Mouse (Mus musculus): ENCODE results near the gene Ccnl2.

DNA sequence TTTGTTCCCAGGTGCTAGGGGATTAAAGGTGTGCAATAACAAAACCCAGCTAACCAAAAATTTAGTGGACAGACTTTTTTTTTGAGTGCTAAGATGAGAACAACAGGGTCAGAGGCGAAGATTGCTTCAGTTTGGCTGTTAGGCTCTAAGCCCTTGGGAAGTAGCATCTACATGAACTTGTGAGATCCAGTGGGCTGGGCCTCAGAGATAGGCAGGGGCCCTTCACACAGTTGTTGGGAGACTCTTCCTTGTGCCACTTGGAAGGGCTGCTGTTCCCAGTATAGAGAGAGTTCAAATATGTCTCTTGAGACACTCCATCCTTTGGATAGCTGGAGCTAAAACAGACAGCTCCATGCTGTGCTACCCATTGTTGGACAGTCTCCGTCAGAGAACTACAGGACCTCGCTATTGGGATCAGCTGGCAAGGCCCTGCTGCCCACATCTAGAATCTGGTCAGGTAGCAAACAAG, 22.2 kb upstream of the Ccnl2 start, which contains the start of gene Ankrd65:
- no peak for TF ChIP-seq HCFC1 (IDR thresholded peaks at IDR 0.05; ENCODE audit: borderline replicate concordance, insufficient read depth, low read length)
- no peak for TF ChIP-seq CHD2 (IDR thresholded peaks at IDR 0.05; ENCODE audit: low read depth, low read length)
- TF ChIP-seq ZNF384 (IDR thresholded peaks at IDR 0.05; ENCODE audit: low read depth, low read length), result no peak
